Mouse (Mus musculus): ENCODE measurements around the gene Myh9. TPM values are rescaled to one million over a fixed set of nuclear protein-coding genes. Genes with fewer than 3 reads are reported as not detected.
"Not testable (repeated sequence)": the region's sequence is repeated elsewhere in the genome, so short reads cannot be mapped to it uniquely, and the experiment has no call there.

Myh9 gene
- total RNA-seq, 1 experiment: 152 TPM

- H3K27ac ChIP-seq (ENCODE audit: insufficient read depth, low read depth, low read length, poor library complexity, severe bottlenecking); H3K36me3 ChIP-seq (ENCODE audit: control insufficient read depth, insufficient read depth, low read length, poor library complexity, severe bottlenecking); H3K9me3 ChIP-seq (ENCODE audit: control insufficient read depth, insufficient read depth, low read depth, low read length); H3K4me1 ChIP-seq (ENCODE audit: control insufficient read depth in 2 of 2, insufficient read depth in 2 of 2, low read length in 2 of 2, poor library complexity in 1 of 2); H3K4me3 ChIP-seq (ENCODE audit: insufficient read depth in 1 of 2, low read depth in 1 of 2, low read length in 2 of 2, poor library complexity in 1 of 2, severe bottlenecking in 1 of 2); in situ Hi-C loops (cut with MboI; ENCODE audit: low sequenced_read_pairs in 2 of 2, unreplicated experiment in 2 of 2); H3K9ac ChIP-seq (ENCODE audit: insufficient read depth, low read depth, low read length, poor library complexity, severe bottlenecking); DNase-seq (ENCODE audit: low read depth, low spot score): not testable (repeated sequence)
Measured at GRCm38 (mm10) chr15:77721509-77721908, 120.5 kb downstream of the Myh9 start.

DNA sequence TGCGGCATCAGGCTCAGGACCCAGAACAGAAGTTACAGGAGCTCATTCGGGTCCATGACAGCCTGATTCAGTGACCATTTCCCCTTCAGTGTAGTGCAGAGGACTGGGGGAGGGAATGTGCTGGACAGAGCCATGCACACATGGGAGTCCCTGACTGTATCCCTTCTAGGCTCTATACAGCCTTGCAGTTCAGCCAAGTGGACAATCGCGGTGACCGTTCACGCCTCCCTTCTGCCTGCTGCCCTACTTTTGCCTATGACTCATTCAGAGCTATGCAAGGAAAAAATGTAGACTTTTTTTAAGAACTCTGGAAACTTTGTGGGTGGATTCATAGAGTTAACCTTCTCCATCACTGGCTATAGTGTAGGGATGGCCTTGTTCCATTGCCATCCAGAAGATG is 123.7 kb downstream of the Myh9 start:
- H3K9me3 ChIP-seq (ENCODE audit: control insufficient read depth, insufficient read depth, low read depth, low read length); H3K4me1 ChIP-seq (ENCODE audit: control insufficient read depth in 2 of 2, insufficient read depth in 2 of 2, low read length in 2 of 2, poor library complexity in 1 of 2); DNase-seq (ENCODE audit: low read depth, low spot score); H3K9ac ChIP-seq (ENCODE audit: insufficient read depth, low read depth, low read length, poor library complexity, severe bottlenecking); H3K27ac ChIP-seq (ENCODE audit: insufficient read depth, low read depth, low read length, poor library complexity, severe bottlenecking); H3K4me3 ChIP-seq (ENCODE audit: insufficient read depth in 1 of 2, low read depth in 1 of 2, low read length in 2 of 2, poor library complexity in 1 of 2, severe bottlenecking in 1 of 2); in situ Hi-C loops (cut with MboI; ENCODE audit: low sequenced_read_pairs in 2 of 2, unreplicated experiment in 2 of 2); H3K36me3 ChIP-seq (ENCODE audit: control insufficient read depth, insufficient read depth, low read length, poor library complexity, severe bottlenecking): not testable (repeated sequence)

Other genes with a start within 250 kb of the Myh9 start
- gene Apol10b, start 246.1 kb downstream of the Myh9 start, total RNA-seq (2012; rRNA removed): 0.21 TPM in 1 of 2 replicates, not detected in the other
- not detected in 2 replicates for gene Gm36245, start 242.9 kb downstream of the Myh9 start, total RNA-seq (2012; rRNA removed)
- not detected in 2 replicates for gene Apol11b, start 198.9 kb downstream of the Myh9 start, total RNA-seq (2012; rRNA removed)
- gene Apol7e, start 143.3 kb downstream of the Myh9 start, total RNA-seq (2012; rRNA removed): 0.13 TPM in 1 of 2 replicates, not detected in the other
- not detected in 2 replicates for gene Apol9b, start 113.1 kb downstream of the Myh9 start, total RNA-seq (2012; rRNA removed)
- gene Apol8, start 85.2 kb downstream of the Myh9 start, total RNA-seq (2012; rRNA removed): 1.8 and 3.1 TPM in 2 replicates
- 90.3 and 91.1 TPM in 2 replicates for gene Txn2, start 86.8 kb upstream of the Myh9 start, total RNA-seq (2012; rRNA removed)
- 21.9 and 33.6 TPM in 2 replicates for gene Foxred2, start 114.5 kb upstream of the Myh9 start, total RNA-seq (2012; rRNA removed)
- 340 and 419 TPM in 2 replicates for gene Eif3d, start 128.6 kb upstream of the Myh9 start, total RNA-seq (2012; rRNA removed)

Measured in ES-E14 (cell line).